Mouse (Mus musculus) C2C12 (cell line): ENCODE measurements at regions not wholly inside any gene's neighbourhood (a gene's known extent, or its start where the extent isn't known, plus 50 kb on each side); places are given as distances from the start of the nearest gene placed in this dataset.

ENCODE experiments used
- CEBPB ChIP-seq: IDR thresholded peaks from one replicate; pipeline ENCODE4 v1.6.1; 2011; ENCODE audit warnings: low read depth, mild to moderate bottlenecking, control low read depth, moderate library complexity
- CTCF ChIP-seq: IDR thresholded peaks from one replicate; pipeline ENCODE4 v1.5.1; 2011; ENCODE audit not compliant: control insufficient read depth, insufficient read depth, insufficient read length
- FOSL1 ChIP-seq: IDR thresholded peaks from one replicate; pipeline ENCODE4 v1.8.0; 2011; ENCODE audit warnings: mild to moderate bottlenecking, low read length; ENCODE audit not compliant: poor library complexity, insufficient read depth, severe bottlenecking
- MAX ChIP-seq: IDR thresholded peaks from one replicate; pipeline ENCODE4 v1.6.1; 2011; ENCODE audit warnings: mild to moderate bottlenecking, control low read depth
- MYOD1 ChIP-seq: IDR thresholded peaks from one replicate; pipeline ENCODE4 v1.6.1; 2011; ENCODE audit warnings: low read depth; ENCODE audit not compliant: control insufficient read depth, insufficient read length
- MYOG ChIP-seq: IDR thresholded peaks from one replicate; pipeline ENCODE4 v1.6.1; 2011; ENCODE audit not compliant: control insufficient read depth, insufficient read length; ENCODE audit errors: extremely low read depth
- USF1 ChIP-seq: IDR thresholded peaks from one replicate; pipeline ENCODE4 v1.6.1; 2011; ENCODE audit warnings: low read depth, mild to moderate bottlenecking, control low read depth, moderate library complexity

DNA sequence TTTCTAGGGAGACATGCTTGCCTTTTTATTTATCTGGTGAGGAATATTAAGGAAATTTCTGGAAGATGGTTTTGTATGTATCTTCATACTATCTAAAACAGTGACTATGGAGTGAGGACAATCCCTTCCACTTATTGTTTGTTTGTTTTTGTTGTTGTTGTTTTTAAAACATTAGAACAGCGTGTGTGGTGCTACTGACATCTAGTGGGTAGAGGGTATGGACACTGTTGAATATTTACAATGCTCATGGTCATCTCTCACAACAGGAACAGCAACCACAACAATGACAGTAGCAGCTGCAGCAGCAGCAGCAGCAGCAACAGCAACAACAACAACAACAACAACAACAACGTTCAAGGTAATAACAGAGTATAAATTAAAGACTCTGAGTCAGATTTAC, 471.2 kb downstream of the Igsf11 start:
- TF ChIP-seq CTCF (no peak), USF1 (no peak), CEBPB (no peak), FOSL1 (no peak), MYOD1 (no peak), MAX (no peak), MYOG (no peak)
